Comparison of ENCODE assay signal across 12 mouse cellular contexts in genomic region chr17:30973332-30973731, GRCm38 (mm10). TPM values are rescaled to one million over a fixed set of nuclear protein-coding genes. Genes with fewer than 3 reads are reported as not detected.
DNase-seq lines count a peak whose midpoint lies in the region; ATAC-seq and TF ChIP-seq lines count a peak whose summit lies in the region.
"Had no signal": no experiment of that assay in that cellular context is flagged by ENCODE, and none has a peak within 500 bp of the region (broad histone marks: within the 10 kb centered on the region; RNA-seq: fewer than 3 reads in every experiment).

No protein-coding gene starts in this region.

- TF ChIP-seq POLR2A in lung, adult 2 months (IDR thresholded peaks at IDR 0.05; ENCODE audit: borderline replicate concordance, extremely low read depth, low read depth, low read length): no peak

- no peak overlapping the region for H3K4me2 ChIP-seq in heart, embryonic 14.5 days (ENCODE audit: low read length)
- no peak overlapping the region for H3K4me2 ChIP-seq in lung, embryonic 14.5 days
- no peak overlapping the region for H3K4me2 ChIP-seq in stomach, embryonic 14.5 days (replicated peaks; ENCODE audit: low read depth, low read length)
- H3K4me2 ChIP-seq: neural tube, embryonic 12.5 days had no signal

- H3K9me3 ChIP-seq in heart, embryonic 14.5 days (ENCODE audit: control insufficient read depth, low read length): no peaks in the 10 kb centered on the region
- no peaks in the 10 kb centered on the region for H3K9me3 ChIP-seq in lung, embryonic 14.5 days (ENCODE audit: low read depth, low read length)
- H3K9me3 ChIP-seq in stomach, embryonic 14.5 days (ENCODE audit: control insufficient read depth, low read depth, low read length): no peaks in the 10 kb centered on the region
- H3K9me3 ChIP-seq: neural tube, embryonic 12.5 days had no signal

- H3K4me1 ChIP-seq in heart, embryonic 14.5 days (ENCODE audit: control insufficient read depth in 2 of 2, insufficient read depth in 2 of 2, low read length in 2 of 2): peaks cover 4 to 17% of the 10 kb centered on the region in 2 experiments
- H3K4me1 ChIP-seq in lung, embryonic 14.5 days (ENCODE audit: insufficient read depth): peaks cover 6% of the 10 kb centered on the region; the same call in 1 of the 2 replicates
- no peaks in the 10 kb centered on the region for H3K4me1 ChIP-seq in lung, adult 2 months (ENCODE audit: control insufficient read depth, insufficient read depth, low read length)
- H3K4me1 ChIP-seq in stomach, embryonic 14.5 days (ENCODE audit: control insufficient read depth, insufficient read depth, low read length): peaks cover 4% of the 10 kb centered on the region; the same call in 1 of the 2 replicates
- H3K4me1 ChIP-seq: neural tube, embryonic 12.5 days had no signal

- 34% methylated on average over 6 of the region's 6 CpGs for WGBS in heart, embryonic 14.5 days
- WGBS in lung, embryonic 14.5 days: 34% methylated on average over 6 of the region's 6 CpGs
- 21% methylated on average over 6 of the region's 6 CpGs for WGBS in lung, adult 2 months
- WGBS in stomach, embryonic 14.5 days: 57% methylated on average over 6 of the region's 6 CpGs

- H3K27ac ChIP-seq in heart, embryonic 14.5 days (replicated peaks in 1 of 2; ENCODE audit: control insufficient read depth in 1 of 2, insufficient read depth in 1 of 2, low read depth in 2 of 2, low read length in 2 of 2): no peak overlapping the region; a peak in 1 of 4 replicates
- no peak overlapping the region for H3K27ac ChIP-seq in lung, embryonic 14.5 days (ENCODE audit: low read depth)
- no peak overlapping the region; the same call in 1 of the 2 replicates for H3K27ac ChIP-seq in stomach, embryonic 14.5 days (ENCODE audit: low read length)
- H3K27ac ChIP-seq: neural tube, embryonic 12.5 days had no signal

- H3K4me3 ChIP-seq in heart, embryonic 14.5 days (ENCODE audit: control insufficient read depth in 1 of 2, insufficient read depth in 1 of 2, low read depth in 1 of 2, low read length in 2 of 2): no peak overlapping the region
- no peak overlapping the region for H3K4me3 ChIP-seq in lung, embryonic 14.5 days (ENCODE audit: low read depth, low read length)
- H3K4me3 ChIP-seq in lung, adult 2 months (replicated peaks; ENCODE audit: extremely low read depth, low read depth, low read length): no peak overlapping the region
- H3K4me3 ChIP-seq in stomach, embryonic 14.5 days (ENCODE audit: low read depth, low read length): no peak overlapping the region
- H3K4me3 ChIP-seq: erythroblast, embryonic 14.5 days; neural tube, embryonic 12.5 days had no signal

- TF ChIP-seq CTCF in lung, embryonic 14.5 days (IDR thresholded peaks at IDR 0.05; ENCODE audit: low read depth): no peak
- TF ChIP-seq CTCF in lung, adult 2 months (IDR thresholded peaks at IDR 0.05; ENCODE audit: insufficient read depth, low read length): no peak

- no peaks in the 10 kb centered on the region for H3K36me3 ChIP-seq in heart, embryonic 14.5 days (ENCODE audit: control insufficient read depth, insufficient read depth, low read length)
- no peaks in the 10 kb centered on the region for H3K36me3 ChIP-seq in lung, embryonic 14.5 days (ENCODE audit: insufficient read depth)
- H3K36me3 ChIP-seq in stomach, embryonic 14.5 days (ENCODE audit: control insufficient read depth, insufficient read depth, low read length): no peaks in the 10 kb centered on the region
- H3K36me3 ChIP-seq: neural tube, embryonic 12.5 days had no signal

- DNase-seq in heart, adult 8-10 months (ENCODE audit: low spot score): no peak
- DNase-seq in lung, embryonic 14.5 days: peak; percentile 80
- no peak for DNase-seq in lung, adult 2 months
- peak; percentile 67 for DNase-seq in kidney, postnatal 10 days
- no peak for DNase-seq in right cerebral cortex, postnatal 4 days
- DNase-seq in adipocyte (ENCODE audit: low spot score): no peak
- DNase-seq: cerebellum, adult 2 months; thymus, postnatal 4 days had no signal

- H3K9ac ChIP-seq in heart, embryonic 14.5 days (ENCODE audit: low read length): no peak overlapping the region
- H3K9ac ChIP-seq in lung, embryonic 14.5 days: no peak overlapping the region
- no peak overlapping the region for H3K9ac ChIP-seq in stomach, embryonic 14.5 days (replicated peaks; ENCODE audit: low read depth, low read length)
- H3K9ac ChIP-seq: neural tube, embryonic 12.5 days had no signal

- ATAC-seq in heart, embryonic 14.5 days (ENCODE audit: insufficient number of reproducible peaks, insufficient read depth, low FRiP score, low read depth): peak; percentile 53
- ATAC-seq in lung, embryonic 14.5 days (ENCODE audit: insufficient read depth): peak; percentile 78
- ATAC-seq in stomach, embryonic 14.5 days (ENCODE audit: insufficient number of reproducible peaks, insufficient read depth, low FRiP score, low read depth): peak; percentile 57; the same call in 1 of the 2 replicates

- H3K27me3 ChIP-seq in heart, embryonic 14.5 days (ENCODE audit: control insufficient read depth, insufficient read depth, low read length): no peaks in the 10 kb centered on the region
- no peaks in the 10 kb centered on the region for H3K27me3 ChIP-seq in lung, embryonic 14.5 days (ENCODE audit: insufficient read depth, low read length)
- no peaks in the 10 kb centered on the region for H3K27me3 ChIP-seq in stomach, embryonic 14.5 days (ENCODE audit: control insufficient read depth, insufficient read depth, low read length)
- H3K27me3 ChIP-seq: neural tube, embryonic 12.5 days had no signal

RNA-seq across cellular contexts. Expression of gene Umodl1, which starts 18.9 kb away (rescaled TPM):
- not detected in 2 replicates for polyA plus RNA-seq in heart, embryonic 14.5 days (2014; fragmentation: Nextera tagmentation; extraction: Ambion mirVana)
- total RNA-seq in heart, adult 8-10 months (2022): not detected
- polyA plus RNA-seq in lung, embryonic 14.5 days (2014; fragmentation: Nextera tagmentation; extraction: Ambion mirVana): not detected in 2 replicates
- 0.02 TPM in 1 of 2 replicates, not detected in the other for polyA plus RNA-seq in lung, adult 2 months (2012; rRNA removed)
- polyA plus RNA-seq in stomach, embryonic 14.5 days (2014; fragmentation: Nextera tagmentation; extraction: Ambion mirVana): not detected in 2 replicates
- polyA plus RNA-seq: neural tube, embryonic 12.5 days had no signal

Comparison
In these comparisons a context has a peak if more than half of its experiments do, and no peak if none do; other contexts are left out.
1. DNase-seq: peak in lung, embryonic 14.5 days (single experiment) and kidney, postnatal 10 days (single experiment); none in heart, adult 8-10 months (single experiment), lung, adult 2 months (single experiment), right cerebral cortex, postnatal 4 days (single experiment) and adipocyte (single experiment).
2. Peak in every context shown above with its lines, with median percentiles within 50 percentile points of each other: ATAC-seq.